ENCODE assay signal across 24 mouse cellular contexts in the genomic region with DNA sequence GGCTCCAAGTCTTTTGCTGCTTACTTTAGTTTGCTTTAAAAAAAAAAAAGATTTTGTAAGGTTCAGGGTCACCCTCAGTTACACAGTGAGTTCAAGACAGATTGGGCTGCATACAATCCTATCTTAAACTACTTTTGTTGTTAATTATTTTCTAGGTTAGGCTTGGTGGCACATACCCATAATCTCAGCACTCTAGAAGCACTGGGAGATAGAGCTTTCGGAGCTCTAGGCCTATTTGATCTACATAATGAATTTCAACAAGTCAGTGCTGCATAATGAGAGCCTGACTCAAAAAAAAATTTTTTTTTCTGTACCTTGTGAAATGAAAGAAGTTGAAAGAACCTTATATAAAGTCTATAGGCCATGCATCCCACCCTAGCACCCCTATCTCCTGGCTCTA. TPM values are rescaled to one million over a fixed set of nuclear protein-coding genes. Genes with fewer than 3 reads are reported as not detected.
DNase-seq lines count a peak whose midpoint lies in the region; ATAC-seq and TF ChIP-seq lines count a peak whose summit lies in the region.
"Had no signal": no experiment of that assay in that cellular context is flagged by ENCODE, and none has a peak within 500 bp of the region (broad histone marks: within the 10 kb centered on the region; RNA-seq: fewer than 3 reads in every experiment).

No protein-coding gene starts in this region.

- no peak overlapping the region; the same call in 1 of the 2 replicates for H3K9ac ChIP-seq in kidney, embryonic 16.5 days (replicated peaks; ENCODE audit: low read length)
- no peak overlapping the region for H3K9ac ChIP-seq in MEL (ENCODE audit: control insufficient read depth, low read depth, low read length, poor library complexity, severe bottlenecking)
- H3K9ac ChIP-seq in forebrain, embryonic 15.5 days (replicated peaks): no peak overlapping the region
- H3K9ac ChIP-seq: embryonic facial prominence, embryonic 13.5 days; embryonic facial prominence, embryonic 15.5 days; forebrain, embryonic 12.5 days; forebrain, postnatal 0 days had no signal

- H3K79me2 ChIP-seq in MEL (ENCODE audit: control insufficient read depth, insufficient read depth, low read length, poor library complexity): peaks cover 13% of the 10 kb centered on the region

- TF ChIP-seq EP300 in MEL (IDR thresholded peaks at IDR 0.05; ENCODE audit: low read depth in 1 of 2, low read length in 2 of 2): no peak

- no peak overlapping the region for H3K4me3 ChIP-seq in kidney, adult 2 months (ENCODE audit: insufficient read depth, low read depth, low read length)
- H3K4me3 ChIP-seq in kidney, embryonic 16.5 days (ENCODE audit: low read length): no peak overlapping the region
- no peak overlapping the region for H3K4me3 ChIP-seq in MEL (ENCODE audit: control insufficient read depth in 1 of 2, insufficient read depth in 1 of 2, low read depth in 2 of 2, low read length in 2 of 2)
- no peak overlapping the region for H3K4me3 ChIP-seq in forebrain, embryonic 15.5 days
- H3K4me3 ChIP-seq: embryonic facial prominence, embryonic 13.5 days; embryonic facial prominence, embryonic 15.5 days; erythroblast, embryonic 14.5 days; forebrain, embryonic 10.5 days; forebrain, embryonic 12.5 days had no signal

- no peaks in the 10 kb centered on the region for H3K27me3 ChIP-seq in kidney, adult 2 months (replicated peaks; ENCODE audit: control insufficient read depth, insufficient read depth, low read length)
- no peaks in the 10 kb centered on the region for H3K27me3 ChIP-seq in kidney, embryonic 16.5 days (ENCODE audit: insufficient read depth, low read length)
- no peaks in the 10 kb centered on the region for H3K27me3 ChIP-seq in MEL (ENCODE audit: control insufficient read depth in 1 of 2, insufficient read depth in 2 of 2, low read length in 2 of 2)
- no peaks in the 10 kb centered on the region for H3K27me3 ChIP-seq in forebrain, embryonic 15.5 days
- H3K27me3 ChIP-seq: embryonic facial prominence, embryonic 13.5 days; embryonic facial prominence, embryonic 15.5 days; forebrain, embryonic 12.5 days had no signal

- no peak for ATAC-seq in kidney, embryonic 16.5 days (ENCODE audit: low FRiP score, low TSS enrichment)
- no peak for ATAC-seq in forebrain, embryonic 15.5 days (replicated peaks)
- ATAC-seq: forebrain, embryonic 14.5 days; forebrain, postnatal 0 days had no signal

- peaks cover 5% of the 10 kb centered on the region for H3K4me1 ChIP-seq in kidney, adult 2 months (ENCODE audit: control insufficient read depth, insufficient read depth, low read length)
- H3K4me1 ChIP-seq in kidney, embryonic 16.5 days (ENCODE audit: insufficient read depth, low read length): peaks cover 22% of the 10 kb centered on the region
- peaks cover 6 to 12% of the 10 kb centered on the region in 2 experiments for H3K4me1 ChIP-seq in MEL (ENCODE audit: control insufficient read depth in 1 of 2, insufficient read depth in 2 of 2, low read length in 2 of 2)
- H3K4me1 ChIP-seq in forebrain, embryonic 15.5 days: peaks cover 10% of the 10 kb centered on the region

- no peak for TF ChIP-seq CTCF in kidney, adult 2 months (conservative IDR thresholded peaks at IDR 0.05; ENCODE audit: insufficient read depth, insufficient read length, low read depth, low read length)
- TF ChIP-seq CTCF in MEL (IDR thresholded peaks at IDR 0.05 in 2 of 3, conservative IDR thresholded peaks at IDR 0.05 in 1 of 3; ENCODE audit: control insufficient read depth in 1 of 3, insufficient read depth in 1 of 3, low read depth in 2 of 3, low read length in 3 of 3, poor library complexity in 1 of 3, severe bottlenecking in 1 of 3): no peak

- peak; percentile 34 for DNase-seq in kidney, adult 2 months
- DNase-seq in kidney, postnatal 10 days: no peak
- no peak for DNase-seq in kidney, postnatal 25 days
- DNase-seq in MEL (ENCODE audit: low read depth, low spot score): peak; percentile 36
- DNase-seq: adrenal gland, adult 2 months; adrenal gland, postnatal 10 days; adrenal gland, postnatal 25 days; cerebellum, adult 11 months; cerebellum, adult 18-20 months; cerebellum, adult 8-10 months; cerebellum, adult 9-11 months; cerebellum, postnatal 14 days; cerebellum, postnatal 36 days; embryo, embryonic 11 days; forebrain, postnatal 0 days had no signal

- WGBS in kidney, adult 2 months: 38% methylated on average over 1 of the region's 1 CpGs
- WGBS in kidney, embryonic 16.5 days: 74% methylated on average over 1 of the region's 1 CpGs
- 75% methylated on average over 1 of the region's 1 CpGs for WGBS in forebrain, embryonic 15.5 days

- no peaks in the 10 kb centered on the region for H3K9me3 ChIP-seq in kidney, embryonic 16.5 days (ENCODE audit: low read length)
- no peaks in the 10 kb centered on the region for H3K9me3 ChIP-seq in MEL (replicated peaks; ENCODE audit: insufficient read depth, low read length)
- H3K9me3 ChIP-seq in forebrain, embryonic 15.5 days: no peaks in the 10 kb centered on the region
- H3K9me3 ChIP-seq: embryonic facial prominence, embryonic 13.5 days; embryonic facial prominence, embryonic 15.5 days; forebrain, embryonic 10.5 days; forebrain, embryonic 12.5 days; G1E had no signal

- H3K27ac ChIP-seq in kidney, adult 2 months (ENCODE audit: insufficient read depth, low read depth, low read length): no peak overlapping the region
- H3K27ac ChIP-seq in kidney, embryonic 16.5 days (ENCODE audit: low read length): peak overlapping the region; percentile 56; the same call in 1 of the 2 replicates
- no peak overlapping the region for H3K27ac ChIP-seq in MEL (ENCODE audit: control insufficient read depth, low read depth, low read length)
- no peak overlapping the region for H3K27ac ChIP-seq in forebrain, embryonic 15.5 days (replicated peaks)
- H3K27ac ChIP-seq: embryonic facial prominence, embryonic 13.5 days; embryonic facial prominence, embryonic 15.5 days; forebrain, embryonic 10.5 days; forebrain, embryonic 12.5 days had no signal

- TF ChIP-seq POLR2A in kidney, adult 2 months (IDR thresholded peaks at IDR 0.05; ENCODE audit: low read depth, low read length): no peak
- TF ChIP-seq POLR2A in MEL (IDR thresholded peaks at IDR 0.05; ENCODE audit: control insufficient read depth in 1 of 2, insufficient read depth in 1 of 2, low read depth in 1 of 2, low read length in 2 of 2, poor library complexity in 1 of 2): peak in 1 of 2 experiments; percentile 60; a peak in 1 of 4 replicates

- peaks cover 2% of the 10 kb centered on the region; the same call in 1 of the 2 replicates for H3K36me3 ChIP-seq in kidney, adult 2 months (ENCODE audit: control insufficient read depth, insufficient read depth, low read length)
- no peaks in the 10 kb centered on the region for H3K36me3 ChIP-seq in kidney, embryonic 16.5 days (ENCODE audit: insufficient read depth, low read length)
- H3K36me3 ChIP-seq in MEL (ENCODE audit: control insufficient read depth in 1 of 2, insufficient read depth in 2 of 2, low read length in 2 of 2): peaks cover 0 to 21% of the 10 kb centered on the region in 2 experiments; a peak in 2 of 4 replicates
- no peaks in the 10 kb centered on the region for H3K36me3 ChIP-seq in forebrain, embryonic 15.5 days
- H3K36me3 ChIP-seq: embryonic facial prominence, embryonic 13.5 days; embryonic facial prominence, embryonic 15.5 days; forebrain, embryonic 10.5 days; forebrain, embryonic 12.5 days had no signal

- no peak overlapping the region for H3K4me2 ChIP-seq in kidney, embryonic 16.5 days (replicated peaks; ENCODE audit: low read depth, low read length)
- H3K4me2 ChIP-seq in forebrain, embryonic 15.5 days (replicated peaks): no peak overlapping the region
- H3K4me2 ChIP-seq: embryonic facial prominence, embryonic 13.5 days; embryonic facial prominence, embryonic 15.5 days; forebrain, embryonic 12.5 days had no signal

- TF ChIP-seq RAD21 in MEL (IDR thresholded peaks at IDR 0.05; ENCODE audit: low read depth, low read length): no peak

TF ChIP-seq in MEL, 35 proteins besides CTCF, POLR2A, EP300 and RAD21 (continues in another document):
- TF ChIP-seq UBTF (IDR thresholded peaks at IDR 0.05; ENCODE audit: borderline replicate concordance, insufficient read depth, low read depth, low read length): no peak
- TF ChIP-seq MAZ (IDR thresholded peaks at IDR 0.05; ENCODE audit: low read depth, low read length): no peak
- no peak for TF ChIP-seq ZNF384 (IDR thresholded peaks at IDR 0.05; ENCODE audit: low read depth, low read length)
- TF ChIP-seq MAX (IDR thresholded peaks at IDR 0.05; ENCODE audit: low read length): no peak
- TF ChIP-seq ZMIZ1 (IDR thresholded peaks at IDR 0.05; ENCODE audit: low read depth, low read length): peak; percentile 98
- no peak for TF ChIP-seq E2F4 (IDR thresholded peaks at IDR 0.05; ENCODE audit: borderline replicate concordance, low read depth, low read length)
- TF ChIP-seq MAFK (IDR thresholded peaks at IDR 0.05; ENCODE audit: borderline replicate concordance, low read depth, low read length): no peak
- no peak for TF ChIP-seq TAL1 (IDR thresholded peaks at IDR 0.05; ENCODE audit: low read length)
- TF ChIP-seq SMC3 (IDR thresholded peaks at IDR 0.05; ENCODE audit: low read depth, low read length): no peak
- peak; percentile 56 for TF ChIP-seq NELFE (IDR thresholded peaks at IDR 0.05; ENCODE audit: low read depth, low read length)
- TF ChIP-seq MXI1 (IDR thresholded peaks at IDR 0.05; ENCODE audit: low read depth, low read length): no peak
- 0 out of 2 replicates have a peak, but pooled peaks have one; percentile 21 for TF ChIP-seq HCFC1 (IDR thresholded peaks at IDR 0.05; ENCODE audit: low read depth, low read length)
- TF ChIP-seq POLR2AphosphoS5 (IDR thresholded peaks at IDR 0.05; ENCODE audit: borderline replicate concordance, low read depth, low read length): no peak
- peak; percentile 97 for TF ChIP-seq TBP (IDR thresholded peaks at IDR 0.05; ENCODE audit: low read depth, low read length)
- TF ChIP-seq CHD2 (IDR thresholded peaks at IDR 0.05; ENCODE audit: low read length): no peak

RNA-seq across cellular contexts. Expression of a gene that starts 4.4 kb away (rescaled TPM):
- 16.2 and 34.0 TPM in 2 replicates for polyA plus RNA-seq in kidney, adult 2 months (2012; rRNA removed)
- 281 and 293 TPM in 2 replicates for polyA plus RNA-seq in kidney, embryonic 16.5 days (2015; fragmentation: Nextera tagmentation; extraction: Ambion mirVana)
- 126 and 171 TPM in 2 replicates for total RNA-seq in MEL (2012; rRNA removed)
- polyA plus RNA-seq in MEL (2012; ENCODE audit: insufficient read depth in 1 of 2, insufficient read length in 2 of 2, low read depth in 1 of 2, low replicate concordance in 2 of 2, missing spikeins in 1 of 2): 100 to 1,000 TPM; 342 to 437 TPM
- polyA plus RNA-seq in forebrain, embryonic 15.5 days (2015; fragmentation: Nextera tagmentation; extraction: Ambion mirVana): 256 and 258 TPM in 2 replicates

RNA-seq across cellular contexts. Expression of a gene that starts 49.8 kb away (rescaled TPM):
- polyA plus RNA-seq in kidney, adult 2 months (2012; rRNA removed): 58.0 and 59.5 TPM in 2 replicates
- 87.7 and 90.7 TPM in 2 replicates for polyA plus RNA-seq in kidney, embryonic 16.5 days (2015; fragmentation: Nextera tagmentation; extraction: Ambion mirVana)
- total RNA-seq in MEL (2012; rRNA removed): 33.2 and 42.1 TPM in 2 replicates
- 10 to 100 TPM in 1 of 2 experiments, not detected in 1; 59.1 TPM for polyA plus RNA-seq in MEL (2012; ENCODE audit: insufficient read depth in 1 of 2, insufficient read length in 2 of 2, low read depth in 1 of 2, low replicate concordance in 2 of 2, missing spikeins in 1 of 2)
- polyA plus RNA-seq in forebrain, embryonic 15.5 days (2015; fragmentation: Nextera tagmentation; extraction: Ambion mirVana): 13.3 and 14.3 TPM in 2 replicates

Comparison
In these comparisons a context has a peak if more than half of its experiments do, and no peak if none do; other contexts are left out.
1. DNase-seq: peak in kidney, adult 2 months (single experiment) and MEL (single experiment); none in kidney, postnatal 10 days (single experiment) and kidney, postnatal 25 days (0 of 2).